Mouse (Mus musculus) spleen, embryonic (tissue): Measurements from ENCODE around the gene Hint1.
"Not testable (repeated sequence)": the region's sequence is repeated elsewhere in the genome, so short reads cannot be mapped to it uniquely, and the experiment has no call there.

Source experiments
- CTCF ChIA-PET: fragments of 350-600 bp; sonication (Branson Sonifier 250); formaldehyde crosslinking; loops from one replicate; lab custom pipeline; 2022; lab: Charles Lee

Gene Hint1

GRCm38 (mm10) chr11:54866119-54867048 lies at the start of gene Hint1:
Hint1 (plus strand) TSS chr11:54866383.
- CTCF ChIA-PET = no interaction called here

GRCm38 (mm10) chr11:54817449-54817848 lies 48.7 kb upstream of the Hint1 start:
- CTCF ChIA-PET = no interaction called here

GRCm38 (mm10) chr11:54819489-54819888 lies 46.7 kb upstream of the Hint1 start:
- CTCF ChIA-PET = no interaction called here

- CTCF ChIA-PET = interaction anchor here (0.8 kb wide), 1 partner anchor 207 kb away, joined by 6 read pairs; no protein-coding TSS in a partner anchor
Measured at GRCm38 (mm10) chr11:54823467-54823866, 42.7 kb upstream of the Hint1 start.

GRCm38 (mm10) chr11:54825774-54826173 lies 40.4 kb upstream of the Hint1 start:
- CTCF ChIA-PET = interaction anchor here (0.6 kb wide), 1 partner anchor 123 kb away, joined by 6 read pairs; no protein-coding TSS in a partner anchor

- CTCF ChIA-PET = no interaction called here
Measured at GRCm38 (mm10) chr11:54826819-54827218, 39.4 kb upstream of the Hint1 start.

GRCm38 (mm10) chr11:54833833-54834232 lies 32.4 kb upstream of the Hint1 start:
- CTCF ChIA-PET = interaction anchor here (0.7 kb wide), 1 partner anchor 47 kb away, joined by 7 read pairs; no protein-coding TSS in a partner anchor

- CTCF ChIA-PET = interaction anchor here (0.7 kb wide), 1 partner anchor 48 kb away, joined by 7 read pairs; no protein-coding TSS in a partner anchor
Measured at GRCm38 (mm10) chr11:54834596-54834995, 31.6 kb upstream of the Hint1 start.

GRCm38 (mm10) chr11:54836106-54836505 lies 30.1 kb upstream of the Hint1 start:
- CTCF ChIA-PET = interaction anchor here (0.7 kb wide), 1 partner anchor 56 kb away, joined by 7 read pairs; no protein-coding TSS in a partner anchor

GRCm38 (mm10) chr11:54839696-54840095 lies 26.5 kb upstream of the Hint1 start:
- CTCF ChIA-PET = no interaction called here

- CTCF ChIA-PET = interaction anchor here (0.5 to 0.6 kb wide), 2 partner anchors 12 to 272 kb away, joined by 3 read pairs; no protein-coding TSS in a partner anchor
Measured at GRCm38 (mm10) chr11:54840891-54841290, 25.3 kb upstream of the Hint1 start.

GRCm38 (mm10) chr11:54844424-54844823 lies 21.8 kb upstream of the Hint1 start:
- CTCF ChIA-PET = no interaction called here

GRCm38 (mm10) chr11:54844959-54845358 lies 21.2 kb upstream of the Hint1 start:
- CTCF ChIA-PET = no interaction called here

- CTCF ChIA-PET = interaction anchor here (1.1 kb wide), 1 partner anchor 75 kb away, joined by 3 read pairs; no protein-coding TSS in a partner anchor
Measured at GRCm38 (mm10) chr11:54845470-54846442, 20.4 kb upstream of the Hint1 start.

- CTCF ChIA-PET = interaction anchor here (0.6 kb wide), 1 partner anchor 11 kb away, joined by 4 read pairs; the partner anchor contains the start of gene Lyrm7
Measured at GRCm38 (mm10) chr11:54849961-54850758, 16.0 kb upstream of the Hint1 start.

GRCm38 (mm10) chr11:54851656-54852055 lies 14.5 kb upstream of the Hint1 start:
- CTCF ChIA-PET = interaction anchor here (0.6 kb wide), 1 partner anchor 222 kb away, joined by 6 read pairs; no protein-coding TSS in a partner anchor

GRCm38 (mm10) chr11:54858880-54859279 lies 7.3 kb upstream of the Hint1 start:
- CTCF ChIA-PET = not testable (repeated sequence)

GRCm38 (mm10) chr11:54859322-54860165 lies 6.6 kb upstream of the Hint1 start:
- CTCF ChIA-PET = no interaction called here
